Mouse (Mus musculus): ENCODE results near the gene Frmd4a.

The Frmd4a gene

GRCm38 (mm10) chr2:4152521-4153040 lies 135.1 kb downstream of the Frmd4a start:
- Histone ChIP-seq H3K4me1 (replicated peaks; ENCODE audit: low read depth, low read length) (peaks cover 9% of the 10 kb centered on the region), H3K36me3 (ENCODE audit: insufficient read depth, low read length) (no peaks in the 10 kb centered on the region), H3K27me3 (ENCODE audit: insufficient read depth, low read length) (peaks cover 27% of the 10 kb centered on the region), H3K4me3 (replicated peaks; ENCODE audit: low read length) (peak overlapping the region; percentile 43), H3K9me3 (ENCODE audit: low read length) (peaks cover 17% of the 10 kb centered on the region)
- TF ChIP-seq CTCF (conservative IDR thresholded peaks at IDR 0.05; ENCODE audit: low read length) (no peak), NANOG (IDR thresholded peaks at IDR 0.05; ENCODE audit: borderline replicate concordance, low read length) (no peak), POU5F1 (IDR thresholded peaks at IDR 0.05; ENCODE audit: borderline replicate concordance, low read length) (no peak)

GRCm38 (mm10) chr2:4153131-4153631 lies 135.7 kb downstream of the Frmd4a start:
- Histone ChIP-seq H3K4me3 (replicated peaks; ENCODE audit: low read length) (peak overlapping the region; percentile 43), H3K36me3 (ENCODE audit: insufficient read depth, low read length) (no peaks in the 10 kb centered on the region), H3K4me1 (replicated peaks; ENCODE audit: low read depth, low read length) (peaks cover 9% of the 10 kb centered on the region), H3K9me3 (ENCODE audit: low read length) (peaks cover 17% of the 10 kb centered on the region), H3K27me3 (ENCODE audit: insufficient read depth, low read length) (peaks cover 27% of the 10 kb centered on the region)
- no peak for TF ChIP-seq NANOG (IDR thresholded peaks at IDR 0.05; ENCODE audit: borderline replicate concordance, low read length)
- TF ChIP-seq CTCF (conservative IDR thresholded peaks at IDR 0.05; ENCODE audit: low read length): no peak
- no peak for TF ChIP-seq POU5F1 (IDR thresholded peaks at IDR 0.05; ENCODE audit: borderline replicate concordance, low read length)

- H3K27me3 ChIP-seq (ENCODE audit: insufficient read depth, low read length): peaks cover 27% of the 10 kb centered on the region
- H3K4me1 ChIP-seq (replicated peaks; ENCODE audit: low read depth, low read length): peaks cover 9% of the 10 kb centered on the region
- no peak overlapping the region for H3K4me3 ChIP-seq (replicated peaks; ENCODE audit: low read length)
- H3K9me3 ChIP-seq (ENCODE audit: low read length): peaks cover 17% of the 10 kb centered on the region
- no peaks in the 10 kb centered on the region for H3K36me3 ChIP-seq (ENCODE audit: insufficient read depth, low read length)
- TF ChIP-seq CTCF (conservative IDR thresholded peaks at IDR 0.05; ENCODE audit: low read length): no peak
- TF ChIP-seq NANOG (IDR thresholded peaks at IDR 0.05; ENCODE audit: borderline replicate concordance, low read length): no peak
- TF ChIP-seq POU5F1 (IDR thresholded peaks at IDR 0.05; ENCODE audit: borderline replicate concordance, low read length): no peak
Measured at GRCm38 (mm10) chr2:4154036-4154653, 136.6 kb downstream of the Frmd4a start.

- Histone ChIP-seq H3K4me3 (replicated peaks; ENCODE audit: low read length) (no peak overlapping the region), H3K27me3 (ENCODE audit: insufficient read depth, low read length) (peaks cover 27% of the 10 kb centered on the region), H3K4me1 (replicated peaks; ENCODE audit: low read depth, low read length) (peaks cover 12% of the 10 kb centered on the region), H3K36me3 (ENCODE audit: insufficient read depth, low read length) (no peaks in the 10 kb centered on the region), H3K9me3 (ENCODE audit: low read length) (peaks cover 17% of the 10 kb centered on the region)
- TF ChIP-seq NANOG (IDR thresholded peaks at IDR 0.05; ENCODE audit: borderline replicate concordance, low read length) (no peak), CTCF (conservative IDR thresholded peaks at IDR 0.05; ENCODE audit: low read length) (no peak), POU5F1 (IDR thresholded peaks at IDR 0.05; ENCODE audit: borderline replicate concordance, low read length) (no peak)
Measured at GRCm38 (mm10) chr2:4154654-4155047, 137.1 kb downstream of the Frmd4a start.

- H3K4me1 ChIP-seq (replicated peaks; ENCODE audit: low read depth, low read length): peaks cover 12% of the 10 kb centered on the region
- no peak overlapping the region for H3K4me3 ChIP-seq (replicated peaks; ENCODE audit: low read length)
- peaks cover 27% of the 10 kb centered on the region for H3K27me3 ChIP-seq (ENCODE audit: insufficient read depth, low read length)
- no peak for TF ChIP-seq CTCF (conservative IDR thresholded peaks at IDR 0.05; ENCODE audit: low read length)
- no peak for TF ChIP-seq POU5F1 (IDR thresholded peaks at IDR 0.05; ENCODE audit: borderline replicate concordance, low read length)
- TF ChIP-seq NANOG (IDR thresholded peaks at IDR 0.05; ENCODE audit: borderline replicate concordance, low read length): no peak
- H3K9me3 ChIP-seq (ENCODE audit: low read length): peaks cover 13% of the 10 kb centered on the region
- no peaks in the 10 kb centered on the region for H3K36me3 ChIP-seq (ENCODE audit: insufficient read depth, low read length)
Measured at GRCm38 (mm10) chr2:4155406-4155805, 137.9 kb downstream of the Frmd4a start.

- H3K36me3 ChIP-seq (ENCODE audit: insufficient read depth, low read length): no peaks in the 10 kb centered on the region
- H3K9me3 ChIP-seq (ENCODE audit: low read length): peaks cover 3% of the 10 kb centered on the region
- TF ChIP-seq NANOG (IDR thresholded peaks at IDR 0.05; ENCODE audit: borderline replicate concordance, low read length) (no peak), CTCF (conservative IDR thresholded peaks at IDR 0.05; ENCODE audit: low read length) (no peak), POU5F1 (IDR thresholded peaks at IDR 0.05; ENCODE audit: borderline replicate concordance, low read length) (no peak)
Measured at GRCm38 (mm10) chr2:4156511-4156910, 139.0 kb downstream of the Frmd4a start.

GRCm38 (mm10) chr2:4157396-4157795 lies 139.9 kb downstream of the Frmd4a start:
- Histone ChIP-seq H3K36me3 (ENCODE audit: insufficient read depth, low read length) (no peaks in the 10 kb centered on the region), H3K27me3 (ENCODE audit: insufficient read depth, low read length) (peaks cover 26% of the 10 kb centered on the region), H3K9me3 (ENCODE audit: low read length) (no peaks in the 10 kb centered on the region), H3K4me3 (replicated peaks; ENCODE audit: low read length) (no peak overlapping the region), H3K4me1 (replicated peaks; ENCODE audit: low read depth, low read length) (peaks cover 12% of the 10 kb centered on the region)
- TF ChIP-seq NANOG (IDR thresholded peaks at IDR 0.05; ENCODE audit: borderline replicate concordance, low read length) (no peak), CTCF (conservative IDR thresholded peaks at IDR 0.05; ENCODE audit: low read length) (no peak), POU5F1 (IDR thresholded peaks at IDR 0.05; ENCODE audit: borderline replicate concordance, low read length) (no peak)

More at GRCm38 (mm10) chr2:4156511-4156910, 139.0 kb downstream of the Frmd4a start:
- H3K4me3 ChIP-seq (replicated peaks; ENCODE audit: low read length): no peak overlapping the region
- H3K4me1 ChIP-seq (replicated peaks; ENCODE audit: low read depth, low read length): peaks cover 12% of the 10 kb centered on the region
- peaks cover 27% of the 10 kb centered on the region for H3K27me3 ChIP-seq (ENCODE audit: insufficient read depth, low read length)

GRCm38 (mm10) chr2:4159574-4160203 lies 142.2 kb downstream of the Frmd4a start:
- no peaks in the 10 kb centered on the region for H3K9me3 ChIP-seq (ENCODE audit: low read length)
- peaks cover 6% of the 10 kb centered on the region; the same call in 1 of the 2 replicates for H3K27me3 ChIP-seq (ENCODE audit: insufficient read depth, low read length)
- H3K4me3 ChIP-seq (replicated peaks; ENCODE audit: low read length): no peak overlapping the region
- TF ChIP-seq CTCF (conservative IDR thresholded peaks at IDR 0.05; ENCODE audit: low read length) (peak; percentile 81), POU5F1 (IDR thresholded peaks at IDR 0.05; ENCODE audit: borderline replicate concordance, low read length) (no peak)
- peaks cover 2% of the 10 kb centered on the region; the same call in 1 of the 2 replicates for H3K4me1 ChIP-seq (replicated peaks; ENCODE audit: low read depth, low read length)
- H3K36me3 ChIP-seq (ENCODE audit: insufficient read depth, low read length): no peaks in the 10 kb centered on the region
